Mouse (Mus musculus) kidney, embryonic 14.5 days (tissue): ENCODE measurements at regions not wholly inside any gene's neighbourhood (a gene's known extent, or its start where the extent isn't known, plus 50 kb on each side); places are given as distances from the start of the nearest gene placed in this dataset.

ENCODE experiments used
- ATAC-seq: fragments of 200-750 bp; cut with Nextera tagmentation; 2 replicates; pipeline ENCODE4 v1.8.0; 2017; ENCODE audit warnings: moderate number of reproducible peaks, mild to moderate bottlenecking, moderate TSS enrichment, moderate library complexity; ENCODE audit not compliant: low FRiP score, low TSS enrichment
- H3K27ac ChIP-seq: fragments of 300-500 bp; sonication (generic); 2 replicates; pipeline ENCODE4 v1.5.1; 2014; ENCODE audit warnings: low read depth, mild to moderate bottlenecking, low read length, moderate library complexity, mixed read lengths
- H3K27me3 ChIP-seq: fragments of 300-500 bp; sonication (generic); 2 replicates; pipeline ENCODE4 v1.6.1; 2014; ENCODE audit warnings: mild to moderate bottlenecking, low read length; ENCODE audit not compliant: control insufficient read depth, insufficient read depth
- H3K36me3 ChIP-seq: fragments of 300-500 bp; sonication (generic); 2 replicates; pipeline ENCODE4 v1.6.1; 2014; ENCODE audit warnings: low read length, mixed read lengths; ENCODE audit not compliant: control insufficient read depth, insufficient read depth
- H3K4me1 ChIP-seq: fragments of 300-500 bp; sonication (generic); 2 replicates; pipeline ENCODE4 v1.6.1; 2014; ENCODE audit warnings: low read length, mixed read lengths; ENCODE audit not compliant: control insufficient read depth, insufficient read depth
- H3K4me2 ChIP-seq: fragments of 300-500 bp; sonication (generic); replicated peaks from 2 replicates; pipeline ENCODE4 v1.6.1; 2014; ENCODE audit warnings: low read depth, mild to moderate bottlenecking, low read length
- H3K4me3 ChIP-seq: fragments of 300-500 bp; sonication (generic); 2 replicates; pipeline ENCODE4 v1.5.1; 2014; ENCODE audit warnings: mild to moderate bottlenecking, low read length
- H3K9ac ChIP-seq: fragments of 300-500 bp; sonication (generic); 2 replicates; pipeline ENCODE4 v1.6.1; 2014; ENCODE audit warnings: low read depth, mild to moderate bottlenecking, low read length, moderate library complexity
- H3K9me3 ChIP-seq: fragments of 300-500 bp; sonication (generic); 2 replicates; pipeline ENCODE4 v1.6.1; 2016; ENCODE audit warnings: low read length; ENCODE audit not compliant: control insufficient read depth
- WGBS: fragments of 180-500 bp; shearing (Covaris S2); extraction: QIAGEN DNeasy Blood & Tissue Kit; methylation state at CpG from one replicate; pipeline ENCODE4 v1.1.7; 2014; 5-methylcytosine and 5-hydroxymethylcytosine counted together

GRCm38 (mm10) chr12:77179138-77179537, 58.8 kb upstream of the Fut8 start:
- Histone ChIP-seq H3K4me1 (peaks cover 3% of the 10 kb centered on the region; the same call in 1 of the 2 replicates), H3K4me2 (no peak overlapping the region), H3K9me3 (no peaks in the 10 kb centered on the region), H3K36me3 (no peaks in the 10 kb centered on the region), H3K9ac (no peak overlapping the region), H3K27me3 (no peaks in the 10 kb centered on the region), H3K27ac (no peak overlapping the region), H3K4me3 (no peak overlapping the region)
- ATAC-seq = no peak
- WGBS = 73% methylated on average over 7 of the region's 7 CpGs

GRCm38 (mm10) chr12:77177811-77178578, 59.9 kb upstream of the Fut8 start:
- H3K9me3 ChIP-seq = no peaks in the 10 kb centered on the region
- H3K4me2 ChIP-seq = no peak overlapping the region
- no peaks in the 10 kb centered on the region for H3K27me3 ChIP-seq
- peaks cover 3% of the 10 kb centered on the region; the same call in 1 of the 2 replicates for H3K4me1 ChIP-seq
- H3K9ac ChIP-seq = no peak overlapping the region
- ATAC-seq = no peak
- no peaks in the 10 kb centered on the region for H3K36me3 ChIP-seq
- no peak overlapping the region for H3K4me3 ChIP-seq
- WGBS = 42% methylated on average over 15 of the region's 15 CpGs
- H3K27ac ChIP-seq = no peak overlapping the region

GRCm38 (mm10) chr12:77177303-77177702, 60.6 kb upstream of the Fut8 start:
- no peak overlapping the region for H3K4me2 ChIP-seq
- H3K36me3 ChIP-seq = no peaks in the 10 kb centered on the region
- no peak overlapping the region for H3K9ac ChIP-seq
- H3K9me3 ChIP-seq = no peaks in the 10 kb centered on the region
- no peak overlapping the region for H3K4me3 ChIP-seq
- H3K27ac ChIP-seq = no peak overlapping the region
- 55% methylated on average over 3 of the region's 3 CpGs for WGBS
- ATAC-seq = no peak
- no peaks in the 10 kb centered on the region for H3K27me3 ChIP-seq
- H3K4me1 ChIP-seq = peaks cover 3% of the 10 kb centered on the region; the same call in 1 of the 2 replicates

- ATAC-seq = no peak
- Histone ChIP-seq H3K27ac (no peak overlapping the region), H3K4me3 (no peak overlapping the region), H3K9me3 (no peaks in the 10 kb centered on the region), H3K4me1 (peaks cover 3% of the 10 kb centered on the region; the same call in 1 of the 2 replicates), H3K4me2 (no peak overlapping the region), H3K9ac (no peak overlapping the region), H3K27me3 (no peaks in the 10 kb centered on the region), H3K36me3 (no peaks in the 10 kb centered on the region)
These were observed 63.9 kb upstream of the Fut8 start for GRCm38 (mm10) chr12:77174032-77174431.

- Histone ChIP-seq H3K4me1 (no peaks in the 10 kb centered on the region), H3K27me3 (no peaks in the 10 kb centered on the region), H3K27ac (no peak overlapping the region), H3K9me3 (no peaks in the 10 kb centered on the region), H3K4me2 (no peak overlapping the region), H3K36me3 (no peaks in the 10 kb centered on the region), H3K9ac (no peak overlapping the region), H3K4me3 (no peak overlapping the region)
- ATAC-seq = no peak
- 91% methylated on average over 2 of the region's 2 CpGs for WGBS
These were observed 65.4 kb upstream of the Fut8 start for GRCm38 (mm10) chr12:77172540-77172939.

- Histone ChIP-seq H3K4me1 (no peaks in the 10 kb centered on the region), H3K4me3 (no peak overlapping the region), H3K36me3 (no peaks in the 10 kb centered on the region), H3K27ac (no peak overlapping the region), H3K9me3 (no peaks in the 10 kb centered on the region), H3K4me2 (no peak overlapping the region), H3K9ac (no peak overlapping the region), H3K27me3 (no peaks in the 10 kb centered on the region)
- no peak for ATAC-seq
- 76% methylated on average over 5 of the region's 5 CpGs for WGBS
These were observed 67.7 kb upstream of the Fut8 start for GRCm38 (mm10) chr12:77170257-77170656.

GRCm38 (mm10) chr12:77168367-77168766, 69.6 kb upstream of the Fut8 start:
- no peak for ATAC-seq
- Histone ChIP-seq H3K9ac (no peak overlapping the region), H3K36me3 (no peaks in the 10 kb centered on the region), H3K27ac (no peak overlapping the region), H3K27me3 (no peaks in the 10 kb centered on the region), H3K4me2 (no peak overlapping the region), H3K9me3 (no peaks in the 10 kb centered on the region), H3K4me1 (no peaks in the 10 kb centered on the region), H3K4me3 (no peak overlapping the region)
- WGBS = 80% methylated on average over 1 of the region's 1 CpGs

GRCm38 (mm10) chr12:77156698-77157097, 81.2 kb upstream of the Fut8 start:
- Histone ChIP-seq H3K27ac (no peak overlapping the region), H3K9me3 (no peaks in the 10 kb centered on the region), H3K9ac (no peak overlapping the region), H3K4me2 (no peak overlapping the region), H3K27me3 (no peaks in the 10 kb centered on the region), H3K36me3 (no peaks in the 10 kb centered on the region), H3K4me1 (no peaks in the 10 kb centered on the region), H3K4me3 (no peak overlapping the region)
- no peak for ATAC-seq
- WGBS = 52% methylated on average over 2 of the region's 2 CpGs

GRCm38 (mm10) chr12:77155626-77156025, 82.3 kb upstream of the Fut8 start:
- no peaks in the 10 kb centered on the region for H3K9me3 ChIP-seq
- H3K4me3 ChIP-seq = no peak overlapping the region
- ATAC-seq = no peak
- H3K36me3 ChIP-seq = no peaks in the 10 kb centered on the region
- no peaks in the 10 kb centered on the region for H3K27me3 ChIP-seq
- no peak overlapping the region for H3K27ac ChIP-seq
- H3K9ac ChIP-seq = no peak overlapping the region
- 75% methylated on average over 6 of the region's 6 CpGs for WGBS
- no peak overlapping the region for H3K4me2 ChIP-seq
- no peaks in the 10 kb centered on the region for H3K4me1 ChIP-seq
